Mouse (Mus musculus): ENCODE data around the gene Cd300ld2. TPM values are rescaled to one million over a fixed set of nuclear protein-coding genes. Genes with fewer than 3 reads are reported as not detected.
A peak's percentile ranks its signal among the peaks of the same experiment; 100 is the strongest.

The Cd300ld2 gene
- polyA plus RNA-seq, 1 experiment, result not detected

DNA sequence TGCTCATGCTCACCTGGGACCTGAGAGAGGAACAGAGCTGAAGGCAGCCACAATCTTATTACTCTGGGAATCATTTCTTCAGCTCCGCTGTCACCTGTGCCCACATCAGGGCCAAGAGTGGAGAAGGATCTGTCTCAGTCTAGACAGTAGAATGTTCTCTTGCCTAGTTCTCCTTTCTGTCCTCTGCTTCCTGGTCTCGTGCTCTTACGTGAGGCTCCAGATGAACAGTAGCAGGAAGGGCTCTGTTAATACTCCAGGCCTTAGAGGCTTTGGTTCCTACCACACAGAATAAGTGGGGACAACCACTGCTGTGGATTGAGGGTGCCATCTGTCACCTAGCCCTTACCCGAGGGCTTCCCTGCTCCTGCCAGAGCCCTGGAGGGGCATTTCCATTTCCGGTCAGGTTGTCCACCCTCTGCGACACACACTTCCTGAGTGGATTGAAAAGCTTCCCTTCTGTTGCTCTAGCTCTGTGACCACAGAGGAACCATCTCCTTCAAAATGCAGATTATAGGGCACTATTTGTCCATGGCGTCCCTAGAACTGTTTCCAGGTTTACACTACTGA is 14.4 kb downstream of the Cd300ld2 start, which contains the start of gene Cd300c2:
Gene Cd300c2, minus strand, starts transcription at position 407 of the 567 bp plus-strand sequence.
- TF ChIP-seq POLR2A (IDR thresholded peaks at IDR 0.05; ENCODE audit: borderline replicate concordance, extremely low read depth, insufficient read depth, insufficient read length, poor library complexity, severe bottlenecking) (no peak), CTCF (IDR thresholded peaks at IDR 0.05; ENCODE audit: borderline replicate concordance, extremely low read depth, insufficient read depth, insufficient read length) (no peak)
- no peak for DNase-seq (ENCODE audit: low read depth)

GRCm38 (mm10) chr11:114989793-114990192 is 26.2 kb downstream of the Cd300ld2 start, which contains the start of gene Cd300ld:
Gene Cd300ld (minus strand): TSS chr11:114989922.
- no peak for TF ChIP-seq POLR2A (IDR thresholded peaks at IDR 0.05; ENCODE audit: borderline replicate concordance, extremely low read depth, insufficient read depth, insufficient read length, poor library complexity, severe bottlenecking)
- TF ChIP-seq CTCF (IDR thresholded peaks at IDR 0.05; ENCODE audit: borderline replicate concordance, extremely low read depth, insufficient read depth, insufficient read length), result no peak
- no peak for DNase-seq (ENCODE audit: low read depth)

- DNase-seq (ENCODE audit: low read depth), result no peak
- TF ChIP-seq CTCF (IDR thresholded peaks at IDR 0.05; ENCODE audit: borderline replicate concordance, extremely low read depth, insufficient read depth, insufficient read length), result no peak
- no peak for TF ChIP-seq POLR2A (IDR thresholded peaks at IDR 0.05; ENCODE audit: borderline replicate concordance, extremely low read depth, insufficient read depth, insufficient read length, poor library complexity, severe bottlenecking)
Measured at GRCm38 (mm10) chr11:114981866-114982265, 34.1 kb downstream of the Cd300ld2 start.

DNA sequence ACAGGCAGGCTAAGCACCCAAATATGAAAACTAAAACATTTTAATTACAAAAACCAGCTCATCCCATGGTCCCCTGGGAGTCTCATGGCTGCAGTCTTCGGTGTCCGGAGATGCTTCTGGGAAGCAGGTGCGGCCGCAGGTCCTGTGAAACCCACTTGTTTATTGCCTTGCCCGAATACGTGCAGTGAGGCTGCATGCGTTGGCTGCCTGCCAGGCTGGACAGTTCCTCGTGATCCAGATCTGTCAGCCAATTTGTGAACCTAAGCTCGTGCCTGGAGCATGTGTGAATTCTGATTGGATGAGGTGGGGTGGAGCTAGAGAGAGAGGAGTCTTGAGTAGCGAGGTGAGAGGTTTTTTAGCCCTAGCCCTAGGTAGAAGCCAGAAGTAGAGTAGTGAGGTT is 43.3 kb downstream of the Cd300ld2 start:
- no peak for TF ChIP-seq CTCF (IDR thresholded peaks at IDR 0.05; ENCODE audit: borderline replicate concordance, extremely low read depth, insufficient read depth, insufficient read length)
- no peak for TF ChIP-seq POLR2A (IDR thresholded peaks at IDR 0.05; ENCODE audit: borderline replicate concordance, extremely low read depth, insufficient read depth, insufficient read length, poor library complexity, severe bottlenecking)

GRCm38 (mm10) chr11:114968752-114969207 is 47.2 kb downstream of the Cd300ld2 start, which contains the start of gene Cd300c:
Gene Cd300c (minus strand): TSS chr11:114969157.
- DNase-seq (ENCODE audit: low read depth), result no peak

More for the DNA sequence above, 43.3 kb downstream of the Cd300ld2 start:
- peak; percentile 1 for DNase-seq (ENCODE audit: low read depth)

GRCm38 (mm10) chr11:114965182-114965828 is 50.7 kb downstream of the Cd300ld2 start:
- TF ChIP-seq CTCF (IDR thresholded peaks at IDR 0.05; ENCODE audit: borderline replicate concordance, extremely low read depth, insufficient read depth, insufficient read length), result no peak
- DNase-seq (ENCODE audit: low read depth), result no peak

More at GRCm38 (mm10) chr11:114968752-114969207, 47.2 kb downstream of the Cd300ld2 start, which contains the start of gene Cd300c:
- TF ChIP-seq CTCF (IDR thresholded peaks at IDR 0.05; ENCODE audit: borderline replicate concordance, extremely low read depth, insufficient read depth, insufficient read length) (no peak), POLR2A (IDR thresholded peaks at IDR 0.05; ENCODE audit: borderline replicate concordance, extremely low read depth, insufficient read depth, insufficient read length, poor library complexity, severe bottlenecking) (no peak)

- no peak for DNase-seq (ENCODE audit: low read depth)
- TF ChIP-seq POLR2A (IDR thresholded peaks at IDR 0.05; ENCODE audit: borderline replicate concordance, extremely low read depth, insufficient read depth, insufficient read length, poor library complexity, severe bottlenecking) (no peak), CTCF (IDR thresholded peaks at IDR 0.05; ENCODE audit: borderline replicate concordance, extremely low read depth, insufficient read depth, insufficient read length) (no peak)
Measured at GRCm38 (mm10) chr11:114960369-114960768, 55.6 kb downstream of the Cd300ld2 start.

Other genes starting within 250 kb of the Cd300ld2 start
- 36.2 and 50.6 TPM in 2 replicates for gene Btbd17, start 220.2 kb downstream of the Cd300ld2 start, polyA plus RNA-seq (2012; rRNA removed)
- gene Gpr142, start 217.3 kb downstream of the Cd300ld2 start, polyA plus RNA-seq (2012; rRNA removed), result 0.07 and 0.08 TPM in 2 replicates
- gene Gprc5c, start 165.0 kb downstream of the Cd300ld2 start, polyA plus RNA-seq (2012; rRNA removed), result 4.1 and 7.4 TPM in 2 replicates
- gene Cd300a, start 126.2 kb downstream of the Cd300ld2 start, polyA plus RNA-seq (2012; rRNA removed), result 0.53 and 0.60 TPM in 2 replicates
- gene Cd300lb, start 81.8 kb downstream of the Cd300ld2 start, polyA plus RNA-seq (2012; rRNA removed), result 0.04 and 0.07 TPM in 2 replicates
- 0.15 TPM in 1 of 2 replicates, not detected in the other for gene Cd300c, start 47.0 kb downstream of the Cd300ld2 start, polyA plus RNA-seq (2012; rRNA removed)
- gene Cd300ld, start 26.3 kb downstream of the Cd300ld2 start, polyA plus RNA-seq (2012; rRNA removed), result 0.06 and 0.11 TPM in 2 replicates
- gene Cd300c2, start 14.3 kb downstream of the Cd300ld2 start, polyA plus RNA-seq (2012; rRNA removed), result 1.0 and 1.5 TPM in 2 replicates
- 0.16 and 0.21 TPM in 2 replicates for gene Cd300ld4, start 10.8 kb upstream of the Cd300ld2 start, polyA plus RNA-seq (2012; rRNA removed)
- 0.21 and 0.23 TPM in 2 replicates for gene Cd300ld5, start 21.6 kb upstream of the Cd300ld2 start, polyA plus RNA-seq (2012; rRNA removed)
- gene Cd300ld3, start 32.2 kb upstream of the Cd300ld2 start, polyA plus RNA-seq (2012; rRNA removed), result 0.10 TPM in 1 of 2 replicates, not detected in the other
- gene Cd300e, start 46.0 kb upstream of the Cd300ld2 start, polyA plus RNA-seq (2012; rRNA removed), result not detected in 2 replicates
- gene Rab37, start 75.2 kb upstream of the Cd300ld2 start, polyA plus RNA-seq (2012; rRNA removed), result 0.83 and 0.89 TPM in 2 replicates
- 0.10 and 0.15 TPM in 2 replicates for gene Cd300lf, start 117.8 kb upstream of the Cd300ld2 start, polyA plus RNA-seq (2012; rRNA removed)
- gene Slc9a3r1, start 147.1 kb upstream of the Cd300ld2 start, polyA plus RNA-seq (2012; rRNA removed), result 31.6 and 40.5 TPM in 2 replicates
- gene Tmem104, start 171.3 kb upstream of the Cd300ld2 start, polyA plus RNA-seq (2012; rRNA removed), result 7.1 and 10.7 TPM in 2 replicates
- gene Nat9, start 171.7 kb upstream of the Cd300ld2 start, polyA plus RNA-seq (2012; rRNA removed), result 16.0 and 16.9 TPM in 2 replicates